Mouse (Mus musculus) small intestine, adult 2 months (tissue): ENCODE data around the gene Tdp1.

Experiments
- CTCF ChIP-seq: fragments of 200-500 bp; IDR thresholded peaks from 2 replicates; pipeline ENCODE4 v1.5.1; 2012; ENCODE audit warnings: low read depth, mild to moderate bottlenecking, control low read depth, inconsistent platforms, low read length, moderate library complexity, mixed read lengths; ENCODE audit not compliant: insufficient replicate concordance, insufficient read length; ENCODE audit errors: extremely low read depth
- POLR2A ChIP-seq: fragments of 200-500 bp; IDR thresholded peaks from 2 replicates; pipeline ENCODE4 v1.6.1; 2012; ENCODE audit warnings: low read depth, mild to moderate bottlenecking, control low read depth, inconsistent platforms, low read length, moderate library complexity

DNA sequence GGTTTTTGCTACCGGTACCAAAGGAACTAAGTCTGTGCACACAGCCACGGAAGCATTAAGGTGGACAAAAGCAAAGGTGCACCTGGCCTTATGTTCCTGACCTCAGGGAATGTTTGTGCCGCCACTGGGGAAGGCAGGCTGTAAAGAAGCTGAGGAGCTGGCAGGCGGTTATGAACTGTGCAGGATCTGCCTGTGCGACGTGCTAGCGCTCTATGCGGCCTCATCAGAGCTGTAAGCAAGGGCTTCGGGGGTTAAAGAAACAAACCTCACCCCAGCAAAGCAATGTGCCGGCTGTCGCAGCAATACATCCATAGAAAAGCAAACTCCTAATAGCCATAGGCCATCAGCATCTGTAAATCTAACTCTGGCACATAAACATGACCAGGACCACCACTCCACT lies 46.2 kb upstream of the Tdp1 start:
- no peak for TF ChIP-seq CTCF
- TF ChIP-seq POLR2A = no peak
